Mouse (Mus musculus) retina, postnatal 1 day (tissue): ENCODE data around the gene Gm1993.
"Not testable (repeated sequence)": the region's sequence is repeated elsewhere in the genome, so short reads cannot be mapped to it uniquely, and the experiment has no call there.

Experiments used
- DNase-seq: peaks from one replicate; pipeline ENCODE4 v3.0.0-alpha.2; 2012

Gm1993 gene

DNA sequence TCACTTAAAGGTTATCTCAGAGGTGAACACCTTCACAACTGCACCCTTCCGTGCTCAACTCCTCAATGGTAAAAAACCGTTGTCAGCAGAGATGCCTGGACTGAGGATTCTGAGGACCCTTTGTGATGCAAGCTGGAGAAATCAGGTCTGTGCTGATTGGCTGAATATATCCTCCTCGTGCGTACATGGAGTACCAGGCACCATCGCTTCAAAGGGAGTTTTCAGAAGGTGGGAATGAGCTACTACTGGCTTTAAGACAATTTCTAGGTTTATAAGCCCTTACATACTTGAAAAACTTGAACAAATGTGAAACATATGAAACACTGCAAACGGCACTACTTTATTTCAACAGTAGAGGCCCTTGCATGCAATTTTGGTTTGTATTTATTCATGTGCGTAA is at the start of gene Gm1993:
Gm1993 (minus strand) TSS at position 101 of the 400 bp plus-strand sequence.
- not testable (repeated sequence) for DNase-seq
